Mouse (Mus musculus): ENCODE measurements at regions not wholly inside any gene's neighbourhood (a gene's known extent, or its start where the extent isn't known, plus 50 kb on each side); places are given as distances from the start of the nearest gene placed in this dataset.
"Not testable (repeated sequence)": the region's sequence is repeated elsewhere in the genome, so short reads cannot be mapped to it uniquely, and the experiment has no call there.

- H3K27me3 ChIP-seq (ENCODE audit: control insufficient read depth, insufficient read depth, low read length, poor library complexity, severe bottlenecking); H3K27ac ChIP-seq (ENCODE audit: insufficient read depth, low read length); H3K4me3 ChIP-seq (ENCODE audit: low read depth, low read length); H3K9me3 ChIP-seq (replicated peaks; ENCODE audit: control insufficient read depth, insufficient read depth, low read length, poor library complexity, severe bottlenecking); H3K9ac ChIP-seq (ENCODE audit: low read depth, poor library complexity, severe bottlenecking); H3K4me1 ChIP-seq (ENCODE audit: control insufficient read depth, insufficient read depth, low read length); H3K36me3 ChIP-seq (ENCODE audit: control insufficient read depth, insufficient read depth, low read length, poor library complexity, severe bottlenecking): not testable (repeated sequence)
Observed at GRCm38 (mm10) chr1:23316288-23316687, 81.3 kb downstream of the Ogfrl1 start.

- H3K36me3 ChIP-seq (ENCODE audit: control insufficient read depth, insufficient read depth, low read length, poor library complexity, severe bottlenecking); H3K9ac ChIP-seq (ENCODE audit: low read depth, poor library complexity, severe bottlenecking); H3K27ac ChIP-seq (ENCODE audit: insufficient read depth, low read length); H3K4me1 ChIP-seq (ENCODE audit: control insufficient read depth, insufficient read depth, low read length); H3K4me3 ChIP-seq (ENCODE audit: low read depth, low read length); H3K9me3 ChIP-seq (replicated peaks; ENCODE audit: control insufficient read depth, insufficient read depth, low read length, poor library complexity, severe bottlenecking); H3K27me3 ChIP-seq (ENCODE audit: control insufficient read depth, insufficient read depth, low read length, poor library complexity, severe bottlenecking): not testable (repeated sequence)
Observed at GRCm38 (mm10) chr1:23314863-23315262, 82.7 kb downstream of the Ogfrl1 start.

GRCm38 (mm10) chr1:23292718-23293117 is 104.9 kb downstream of the Ogfrl1 start:
- Histone ChIP-seq H3K4me3 (ENCODE audit: low read depth, low read length) (no peak overlapping the region), H3K36me3 (ENCODE audit: control insufficient read depth, insufficient read depth, low read length, poor library complexity, severe bottlenecking) (no peaks in the 10 kb centered on the region), H3K9me3 (replicated peaks; ENCODE audit: control insufficient read depth, insufficient read depth, low read length, poor library complexity, severe bottlenecking) (no peaks in the 10 kb centered on the region), H3K27ac (ENCODE audit: insufficient read depth, low read length) (no peak overlapping the region), H3K9ac (ENCODE audit: low read depth, poor library complexity, severe bottlenecking) (no peak overlapping the region), H3K4me1 (ENCODE audit: control insufficient read depth, insufficient read depth, low read length) (no peaks in the 10 kb centered on the region), H3K27me3 (ENCODE audit: control insufficient read depth, insufficient read depth, low read length, poor library complexity, severe bottlenecking) (no peaks in the 10 kb centered on the region)
- TF ChIP-seq CTCF (IDR thresholded peaks at IDR 0.05; ENCODE audit: low read depth, low read length) (no peak), POLR2A (IDR thresholded peaks at IDR 0.05; ENCODE audit: insufficient read depth, low read length) (no peak), EP300 (IDR thresholded peaks at IDR 0.05; ENCODE audit: insufficient read depth, low read depth, low read length) (no peak)

- Histone ChIP-seq H3K9me3 (replicated peaks; ENCODE audit: control insufficient read depth, insufficient read depth, low read length, poor library complexity, severe bottlenecking) (no peaks in the 10 kb centered on the region), H3K27ac (ENCODE audit: insufficient read depth, low read length) (no peak overlapping the region), H3K36me3 (ENCODE audit: control insufficient read depth, insufficient read depth, low read length, poor library complexity, severe bottlenecking) (no peaks in the 10 kb centered on the region), H3K4me3 (ENCODE audit: low read depth, low read length) (no peak overlapping the region), H3K27me3 (ENCODE audit: control insufficient read depth, insufficient read depth, low read length, poor library complexity, severe bottlenecking) (no peaks in the 10 kb centered on the region), H3K4me1 (ENCODE audit: control insufficient read depth, insufficient read depth, low read length) (no peaks in the 10 kb centered on the region), H3K9ac (ENCODE audit: low read depth, poor library complexity, severe bottlenecking) (no peak overlapping the region)
- no peak for TF ChIP-seq POLR2A (IDR thresholded peaks at IDR 0.05; ENCODE audit: insufficient read depth, low read length)
- TF ChIP-seq CTCF (IDR thresholded peaks at IDR 0.05; ENCODE audit: low read depth, low read length): peak; percentile 45
Observed at GRCm38 (mm10) chr1:23286741-23287140, 110.8 kb downstream of the Ogfrl1 start.

- TF ChIP-seq POLR2A (IDR thresholded peaks at IDR 0.05; ENCODE audit: insufficient read depth, low read length) (no peak), EP300 (IDR thresholded peaks at IDR 0.05; ENCODE audit: insufficient read depth, low read depth, low read length) (no peak), CTCF (IDR thresholded peaks at IDR 0.05; ENCODE audit: low read depth, low read length) (no peak)
- no peaks in the 10 kb centered on the region for H3K27me3 ChIP-seq (ENCODE audit: control insufficient read depth, insufficient read depth, low read length, poor library complexity, severe bottlenecking)
Observed at GRCm38 (mm10) chr1:23282870-23283219, 114.7 kb downstream of the Ogfrl1 start.

GRCm38 (mm10) chr1:23282215-23282869 is 115.2 kb downstream of the Ogfrl1 start:
- H3K9ac ChIP-seq (ENCODE audit: low read depth, poor library complexity, severe bottlenecking): no peak overlapping the region
- H3K27ac ChIP-seq (ENCODE audit: insufficient read depth, low read length): no peak overlapping the region
- no peak overlapping the region for H3K4me3 ChIP-seq (ENCODE audit: low read depth, low read length)
- H3K4me1 ChIP-seq (ENCODE audit: control insufficient read depth, insufficient read depth, low read length): no peaks in the 10 kb centered on the region
- TF ChIP-seq EP300 (IDR thresholded peaks at IDR 0.05; ENCODE audit: insufficient read depth, low read depth, low read length) (no peak), POLR2A (IDR thresholded peaks at IDR 0.05; ENCODE audit: insufficient read depth, low read length) (no peak), CTCF (IDR thresholded peaks at IDR 0.05; ENCODE audit: low read depth, low read length) (no peak)
- no peaks in the 10 kb centered on the region for H3K9me3 ChIP-seq (replicated peaks; ENCODE audit: control insufficient read depth, insufficient read depth, low read length, poor library complexity, severe bottlenecking)
- no peaks in the 10 kb centered on the region for H3K36me3 ChIP-seq (ENCODE audit: control insufficient read depth, insufficient read depth, low read length, poor library complexity, severe bottlenecking)
- no peaks in the 10 kb centered on the region for H3K27me3 ChIP-seq (ENCODE audit: control insufficient read depth, insufficient read depth, low read length, poor library complexity, severe bottlenecking)

More at GRCm38 (mm10) chr1:23282870-23283219, 114.7 kb downstream of the Ogfrl1 start:
- Histone ChIP-seq H3K27ac (ENCODE audit: insufficient read depth, low read length) (no peak overlapping the region), H3K4me1 (ENCODE audit: control insufficient read depth, insufficient read depth, low read length) (no peaks in the 10 kb centered on the region), H3K9ac (ENCODE audit: low read depth, poor library complexity, severe bottlenecking) (no peak overlapping the region), H3K9me3 (replicated peaks; ENCODE audit: control insufficient read depth, insufficient read depth, low read length, poor library complexity, severe bottlenecking) (no peaks in the 10 kb centered on the region), H3K4me3 (ENCODE audit: low read depth, low read length) (no peak overlapping the region), H3K36me3 (ENCODE audit: control insufficient read depth, insufficient read depth, low read length, poor library complexity, severe bottlenecking) (no peaks in the 10 kb centered on the region)
